Mouse (Mus musculus): ENCODE measurements around the gene Akap13.

- no peak for TF ChIP-seq CTCF (IDR thresholded peaks at IDR 0.05; ENCODE audit: low read depth)
- TF ChIP-seq EP300 (IDR thresholded peaks at IDR 0.05; ENCODE audit: low read depth), result no peak
These were observed 327.3 kb downstream of the Akap13 start for GRCm38 (mm10) chr7:75782723-75783011.
